Mouse (Mus musculus): ENCODE results near the gene Gns. TPM values are rescaled to one million over a fixed set of nuclear protein-coding genes. Genes with fewer than 3 reads are reported as not detected.
A peak's percentile ranks its signal among the peaks of the same experiment; 100 is the strongest.

Gns gene
- polyA plus RNA-seq, 1 experiment: 46.8 TPM

GRCm38 (mm10) chr10:121432635-121433280 is 67.9 kb downstream of the Gns start:
- no peak for TF ChIP-seq POLR2A (IDR thresholded peaks at IDR 0.05; ENCODE audit: extremely low read depth, insufficient read depth, low read length)
- TF ChIP-seq CTCF (IDR thresholded peaks at IDR 0.05; ENCODE audit: extremely low read depth, insufficient read depth, low read length): no peak
- Histone ChIP-seq H3K4me3 (ENCODE audit: insufficient read depth, low read length) (no peak overlapping the region), H3K27ac (ENCODE audit: insufficient read depth, low read length) (peak overlapping the region; percentile 43), H3K4me1 (ENCODE audit: control insufficient read depth, insufficient read depth, low read length) (peaks cover 13% of the 10 kb centered on the region)

- no peak overlapping the region for H3K4me3 ChIP-seq (ENCODE audit: insufficient read depth, low read length)
- peaks cover 7% of the 10 kb centered on the region for H3K4me1 ChIP-seq (ENCODE audit: control insufficient read depth, insufficient read depth, low read length)
- no peak overlapping the region for H3K27ac ChIP-seq (ENCODE audit: insufficient read depth, low read length)
- TF ChIP-seq POLR2A (IDR thresholded peaks at IDR 0.05; ENCODE audit: extremely low read depth, insufficient read depth, low read length): no peak
- TF ChIP-seq CTCF (IDR thresholded peaks at IDR 0.05; ENCODE audit: extremely low read depth, insufficient read depth, low read length): no peak
Observed at GRCm38 (mm10) chr10:121434441-121435103, 69.7 kb downstream of the Gns start.

GRCm38 (mm10) chr10:121435546-121436257 is 70.8 kb downstream of the Gns start:
- peaks cover 8% of the 10 kb centered on the region for H3K4me1 ChIP-seq (ENCODE audit: control insufficient read depth, insufficient read depth, low read length)
- H3K27ac ChIP-seq (ENCODE audit: insufficient read depth, low read length): no peak overlapping the region
- TF ChIP-seq POLR2A (IDR thresholded peaks at IDR 0.05; ENCODE audit: extremely low read depth, insufficient read depth, low read length) (no peak), CTCF (IDR thresholded peaks at IDR 0.05; ENCODE audit: extremely low read depth, insufficient read depth, low read length) (no peak)
- H3K4me3 ChIP-seq (ENCODE audit: insufficient read depth, low read length): no peak overlapping the region

DNA sequence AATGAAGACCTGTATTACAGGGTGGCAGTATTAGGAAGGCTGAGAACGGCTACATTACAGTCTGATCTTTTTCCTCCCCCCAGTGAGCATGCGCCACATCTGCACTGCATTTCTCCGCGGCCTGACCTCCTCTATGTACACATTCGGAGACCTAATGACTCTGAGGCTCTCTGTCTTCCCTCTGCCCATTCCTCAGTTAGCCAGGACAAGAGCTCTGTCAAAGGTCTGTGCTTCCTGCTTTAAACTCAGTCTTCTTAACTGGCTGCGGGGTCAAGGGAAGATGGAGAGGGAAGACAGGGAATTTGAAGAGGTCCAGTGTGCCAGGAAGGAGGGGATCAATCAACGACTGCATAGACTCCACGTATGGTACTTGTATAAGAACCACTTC is 71.4 kb downstream of the Gns start:
- no peak overlapping the region for H3K4me3 ChIP-seq (ENCODE audit: insufficient read depth, low read length)
- H3K27ac ChIP-seq (ENCODE audit: insufficient read depth, low read length): no peak overlapping the region
- no peak for TF ChIP-seq CTCF (IDR thresholded peaks at IDR 0.05; ENCODE audit: extremely low read depth, insufficient read depth, low read length)
- no peak for TF ChIP-seq POLR2A (IDR thresholded peaks at IDR 0.05; ENCODE audit: extremely low read depth, insufficient read depth, low read length)
- H3K4me1 ChIP-seq (ENCODE audit: control insufficient read depth, insufficient read depth, low read length): peaks cover 5% of the 10 kb centered on the region

DNA sequence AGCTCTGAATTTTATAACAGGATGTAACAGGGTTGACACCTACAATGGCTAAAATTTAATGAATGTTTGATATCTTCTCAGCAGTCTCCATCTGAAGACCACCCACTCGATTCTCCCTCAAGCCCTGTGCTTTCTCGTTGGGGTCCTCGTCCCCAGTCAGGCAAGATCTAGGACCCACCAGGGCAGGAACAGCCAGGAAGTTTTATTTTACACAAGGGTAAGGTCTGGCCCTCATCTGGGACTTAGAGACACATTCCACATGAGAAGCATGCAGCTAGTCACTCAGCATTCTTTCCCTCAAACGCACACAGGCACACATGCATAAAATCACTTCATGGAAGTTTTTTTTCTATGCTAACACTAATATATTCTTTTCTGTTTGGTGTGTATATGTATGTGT is 71.8 kb downstream of the Gns start:
- peaks cover 5% of the 10 kb centered on the region for H3K4me1 ChIP-seq (ENCODE audit: control insufficient read depth, insufficient read depth, low read length)
- TF ChIP-seq POLR2A (IDR thresholded peaks at IDR 0.05; ENCODE audit: extremely low read depth, insufficient read depth, low read length) (no peak), CTCF (IDR thresholded peaks at IDR 0.05; ENCODE audit: extremely low read depth, insufficient read depth, low read length) (no peak)
- H3K27ac ChIP-seq (ENCODE audit: insufficient read depth, low read length): no peak overlapping the region
- H3K4me3 ChIP-seq (ENCODE audit: insufficient read depth, low read length): no peak overlapping the region

- peaks cover 2% of the 10 kb centered on the region for H3K4me1 ChIP-seq (ENCODE audit: control insufficient read depth, insufficient read depth, low read length)
Observed at GRCm38 (mm10) chr10:121438109-121438508, 73.2 kb downstream of the Gns start.

DNA sequence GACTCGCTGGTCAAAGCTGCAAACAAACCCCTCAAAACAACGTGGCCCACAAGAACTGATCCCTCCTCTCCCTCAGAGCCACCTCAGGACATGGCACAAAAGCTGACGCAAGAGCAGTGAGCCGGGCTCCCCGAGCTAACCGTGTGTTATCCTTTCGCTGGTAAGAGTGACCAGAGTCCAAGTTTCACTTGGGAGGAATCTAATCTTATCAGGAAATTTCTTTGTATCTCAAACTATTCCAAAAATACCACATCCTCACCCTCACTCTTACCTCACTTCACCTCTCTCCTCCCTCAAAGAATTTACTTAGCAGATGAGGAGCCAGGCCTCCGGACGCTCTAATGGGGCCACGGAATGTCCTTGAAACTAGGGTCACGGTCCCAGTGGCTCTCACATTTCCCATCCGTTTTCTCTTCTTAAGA is 74.4 kb downstream of the Gns start:
- TF ChIP-seq CTCF (IDR thresholded peaks at IDR 0.05; ENCODE audit: extremely low read depth, insufficient read depth, low read length): no peak
- TF ChIP-seq POLR2A (IDR thresholded peaks at IDR 0.05; ENCODE audit: extremely low read depth, insufficient read depth, low read length): no peak
- Histone ChIP-seq H3K4me1 (ENCODE audit: control insufficient read depth, insufficient read depth, low read length) (peaks cover 2% of the 10 kb centered on the region), H3K4me3 (ENCODE audit: insufficient read depth, low read length) (no peak overlapping the region), H3K27ac (ENCODE audit: insufficient read depth, low read length) (no peak overlapping the region)

More at GRCm38 (mm10) chr10:121438109-121438508, 73.2 kb downstream of the Gns start:
- Histone ChIP-seq H3K27ac (ENCODE audit: insufficient read depth, low read length) (no peak overlapping the region), H3K4me3 (ENCODE audit: insufficient read depth, low read length) (no peak overlapping the region)
- no peak for TF ChIP-seq POLR2A (IDR thresholded peaks at IDR 0.05; ENCODE audit: extremely low read depth, insufficient read depth, low read length)
- TF ChIP-seq CTCF (IDR thresholded peaks at IDR 0.05; ENCODE audit: extremely low read depth, insufficient read depth, low read length): no peak

DNA sequence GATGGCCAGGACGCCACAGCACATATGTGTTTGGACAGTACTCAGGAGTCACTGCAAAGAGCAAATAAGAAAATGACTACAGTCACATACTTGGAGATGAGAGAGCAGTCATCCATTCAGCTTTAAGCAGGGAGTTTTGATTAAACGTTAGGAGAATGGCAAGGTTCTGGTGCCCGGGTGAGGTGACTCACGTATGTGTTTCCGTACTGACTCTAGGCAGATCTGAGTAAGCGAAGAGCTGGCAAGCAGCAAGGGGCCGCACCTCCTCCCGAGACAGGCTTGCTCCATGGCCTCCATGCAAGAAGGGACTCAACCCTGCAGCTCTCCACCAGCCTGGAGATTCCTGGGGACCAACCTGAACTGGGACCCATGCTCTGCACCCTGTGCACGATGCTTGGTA is 78.9 kb downstream of the Gns start:
- Histone ChIP-seq H3K4me3 (ENCODE audit: insufficient read depth, low read length) (no peak overlapping the region), H3K4me1 (ENCODE audit: control insufficient read depth, insufficient read depth, low read length) (peaks cover 2% of the 10 kb centered on the region), H3K27ac (ENCODE audit: insufficient read depth, low read length) (no peak overlapping the region)
- TF ChIP-seq CTCF (IDR thresholded peaks at IDR 0.05; ENCODE audit: extremely low read depth, insufficient read depth, low read length): no peak
- TF ChIP-seq POLR2A (IDR thresholded peaks at IDR 0.05; ENCODE audit: extremely low read depth, insufficient read depth, low read length): no peak

DNA sequence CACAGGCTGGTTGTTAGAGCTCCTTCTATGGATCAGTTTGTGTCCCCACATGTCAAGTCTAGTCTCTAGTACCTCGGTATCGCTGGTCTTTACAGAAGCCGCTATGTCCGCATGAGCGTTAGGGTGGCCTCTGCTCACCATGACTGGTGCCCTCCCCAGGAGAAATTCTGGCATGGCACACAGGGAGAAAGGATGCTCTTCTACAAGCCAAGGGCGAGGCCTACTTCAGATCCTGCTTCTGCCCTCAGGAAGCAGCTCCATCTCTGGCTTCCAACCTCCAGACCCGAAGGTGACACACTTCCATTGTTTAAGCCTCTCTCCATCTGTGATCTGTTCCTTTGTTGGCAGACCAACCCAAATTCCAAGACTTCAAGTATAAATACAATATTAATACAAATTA is 79.3 kb downstream of the Gns start:
- H3K4me3 ChIP-seq (ENCODE audit: insufficient read depth, low read length): no peak overlapping the region
- TF ChIP-seq POLR2A (IDR thresholded peaks at IDR 0.05; ENCODE audit: extremely low read depth, insufficient read depth, low read length) (no peak), CTCF (IDR thresholded peaks at IDR 0.05; ENCODE audit: extremely low read depth, insufficient read depth, low read length) (no peak)

More for the DNA sequence above, 79.3 kb downstream of the Gns start:
- no peak overlapping the region for H3K27ac ChIP-seq (ENCODE audit: insufficient read depth, low read length)
- peaks cover 2% of the 10 kb centered on the region for H3K4me1 ChIP-seq (ENCODE audit: control insufficient read depth, insufficient read depth, low read length)
